Mouse (Mus musculus) naive thymus-derived CD4-positive, alpha-beta T cell, adult 2 months (primary cell): ENCODE measurements around the gene Kcnmb3.
"Not testable (repeated sequence)": the region's sequence is repeated elsewhere in the genome, so short reads cannot be mapped to it uniquely, and the experiment has no call there.

Experiments
- DNase-seq: peaks from one replicate; pipeline ENCODE4 v3.0.0-alpha.2; 2011; ENCODE audit warnings: low read depth

Gene Kcnmb3

DNA sequence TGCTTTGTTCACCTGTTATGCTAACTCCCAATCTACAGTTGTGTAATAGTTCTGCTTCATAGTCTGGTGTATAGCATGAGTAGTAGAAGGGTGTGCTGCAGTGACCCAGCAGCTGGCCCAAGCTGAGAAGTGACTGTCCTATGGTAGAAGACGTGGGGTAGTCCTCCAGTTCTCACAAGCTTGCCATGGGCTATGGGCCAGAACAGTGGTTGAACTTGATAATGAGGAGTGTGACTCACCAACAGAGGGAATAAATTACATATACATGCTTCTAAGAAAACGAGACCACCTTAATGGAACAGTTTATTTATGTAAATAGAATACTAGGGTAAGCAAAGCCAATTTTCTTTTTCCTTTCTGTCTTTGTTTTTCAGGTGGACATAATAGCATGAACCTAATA lies 61.6 kb downstream of the Kcnmb3 start:
- DNase-seq, result no peak

GRCm38 (mm10) chr3:32429351-32429750 lies 62.7 kb downstream of the Kcnmb3 start:
- DNase-seq, result not testable (repeated sequence)

DNA sequence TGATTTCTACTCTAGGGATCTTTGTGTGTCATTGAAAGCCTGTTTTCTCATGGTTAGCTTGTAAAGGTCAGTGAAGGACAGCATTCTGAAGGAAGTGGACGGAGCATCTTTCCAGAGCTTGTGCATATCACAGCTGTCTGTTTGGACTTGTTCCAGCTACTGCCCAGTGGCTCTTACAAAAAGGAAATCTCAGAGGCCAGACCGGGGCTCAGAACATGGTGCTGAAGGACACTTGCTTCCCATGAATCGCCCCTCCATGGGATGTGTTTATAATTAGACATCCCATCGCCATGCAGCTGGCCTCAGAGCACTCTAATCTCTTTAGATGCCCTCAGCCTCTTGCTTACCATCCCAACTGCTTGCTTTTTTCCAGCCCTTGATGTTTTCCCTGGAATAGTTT lies 63.1 kb downstream of the Kcnmb3 start:
- DNase-seq, result no peak

- DNase-seq, result no peak
These were observed 63.7 kb downstream of the Kcnmb3 start for GRCm38 (mm10) chr3:32428361-32428760.

GRCm38 (mm10) chr3:32427695-32428094 lies 64.3 kb downstream of the Kcnmb3 start:
- no peak for DNase-seq
